Mouse (Mus musculus): Measurements from ENCODE around the gene Whamm. TPM values are rescaled to one million over a fixed set of nuclear protein-coding genes. Genes with fewer than 3 reads are reported as not detected.

The Whamm gene
- polyA plus RNA-seq, 1 experiment from 2014 or later, result 5.2 TPM

GRCm38 (mm10) chr7:81573821-81574220 lies 2.8 kb downstream of the Whamm start:
- no peak for ATAC-seq (ENCODE audit: insufficient read depth)
- Histone ChIP-seq H3K9ac (no peak overlapping the region), H3K36me3 (replicated peaks) (peaks cover 41% of the 10 kb centered on the region)

GRCm38 (mm10) chr7:81575606-81576005 lies 4.5 kb downstream of the Whamm start:
- H3K4me1 ChIP-seq (replicated peaks), result peaks cover 36% of the 10 kb centered on the region
- no peaks in the 10 kb centered on the region for H3K9me3 ChIP-seq (replicated peaks)
- no peak overlapping the region for H3K27ac ChIP-seq (replicated peaks)
- no peak overlapping the region for H3K4me3 ChIP-seq (replicated peaks)
- no peaks in the 10 kb centered on the region for H3K27me3 ChIP-seq
- H3K4me2 ChIP-seq, result no peak overlapping the region
- no peak overlapping the region for H3K9ac ChIP-seq
- ATAC-seq (ENCODE audit: insufficient read depth), result no peak
- 86% methylated on average over 10 of the region's 10 CpGs for WGBS (ENCODE audit: insufficient replicate concordance)
- H3K36me3 ChIP-seq (replicated peaks), result peaks cover 52% of the 10 kb centered on the region

More at GRCm38 (mm10) chr7:81573821-81574220, 2.8 kb downstream of the Whamm start:
- Histone ChIP-seq H3K27ac (replicated peaks) (peak overlapping the region; percentile 97), H3K4me1 (replicated peaks) (peaks cover 34% of the 10 kb centered on the region), H3K27me3 (no peaks in the 10 kb centered on the region), H3K9me3 (replicated peaks) (no peaks in the 10 kb centered on the region), H3K4me3 (replicated peaks) (no peak overlapping the region), H3K4me2 (peak overlapping the region; percentile 78; the same call in 1 of the 2 replicates)
- 89% methylated on average over 9 of the region's 9 CpGs for WGBS (ENCODE audit: insufficient replicate concordance)

GRCm38 (mm10) chr7:81577872-81578271 lies 6.8 kb downstream of the Whamm start:
- 81% methylated on average over 3 of the region's 3 CpGs for WGBS (ENCODE audit: insufficient replicate concordance)
- H3K4me1 ChIP-seq (replicated peaks), result peaks cover 24% of the 10 kb centered on the region
- H3K4me2 ChIP-seq, result no peak overlapping the region
- no peaks in the 10 kb centered on the region for H3K27me3 ChIP-seq
- H3K27ac ChIP-seq (replicated peaks), result no peak overlapping the region
- no peaks in the 10 kb centered on the region for H3K9me3 ChIP-seq (replicated peaks)
- H3K36me3 ChIP-seq (replicated peaks), result peaks cover 52% of the 10 kb centered on the region
- ATAC-seq (ENCODE audit: insufficient read depth), result no peak
- no peak overlapping the region for H3K9ac ChIP-seq
- no peak overlapping the region for H3K4me3 ChIP-seq (replicated peaks)

GRCm38 (mm10) chr7:81578413-81578812 lies 7.3 kb downstream of the Whamm start:
- peaks cover 54% of the 10 kb centered on the region for H3K36me3 ChIP-seq (replicated peaks)
- peaks cover 19% of the 10 kb centered on the region for H3K4me1 ChIP-seq (replicated peaks)
- WGBS (ENCODE audit: insufficient replicate concordance), result 79% methylated on average over 7 of the region's 7 CpGs
- no peak overlapping the region for H3K4me3 ChIP-seq (replicated peaks)
- ATAC-seq (ENCODE audit: insufficient read depth), result no peak
- H3K9me3 ChIP-seq (replicated peaks), result no peaks in the 10 kb centered on the region
- no peak overlapping the region for H3K9ac ChIP-seq
- no peak overlapping the region for H3K4me2 ChIP-seq
- H3K27me3 ChIP-seq, result no peaks in the 10 kb centered on the region
- no peak overlapping the region for H3K27ac ChIP-seq (replicated peaks)

GRCm38 (mm10) chr7:81579312-81579711 lies 8.2 kb downstream of the Whamm start:
- 85% methylated on average over 5 of the region's 5 CpGs for WGBS (ENCODE audit: insufficient replicate concordance)
- ATAC-seq (ENCODE audit: insufficient read depth), result no peak

DNA sequence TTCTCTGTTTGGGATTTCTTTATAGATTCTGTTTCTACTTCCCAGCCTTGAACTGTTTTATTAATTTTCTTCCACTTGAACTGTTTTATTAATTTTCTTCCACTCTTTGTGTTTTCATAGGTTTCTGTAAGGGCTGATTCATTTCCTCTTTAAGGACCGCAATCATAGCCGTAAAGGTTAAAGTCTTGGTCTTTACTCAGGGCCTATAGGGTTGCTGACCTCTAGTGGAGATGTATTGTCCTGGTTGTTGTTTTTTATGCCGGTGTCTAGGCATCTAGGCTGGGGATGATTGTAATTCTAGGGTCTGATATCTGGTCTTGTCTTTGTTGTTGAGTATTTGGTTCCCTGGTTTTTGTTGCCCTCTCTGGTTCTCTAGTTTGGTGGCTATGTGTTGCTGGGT lies 12.4 kb downstream of the Whamm start:
- Histone ChIP-seq H3K36me3 (replicated peaks) (peaks cover 61% of the 10 kb centered on the region), H3K4me2 (no peak overlapping the region), H3K9me3 (replicated peaks) (no peaks in the 10 kb centered on the region), H3K4me3 (replicated peaks) (no peak overlapping the region), H3K4me1 (replicated peaks) (peaks cover 11% of the 10 kb centered on the region), H3K9ac (no peak overlapping the region), H3K27ac (replicated peaks) (no peak overlapping the region), H3K27me3 (no peaks in the 10 kb centered on the region)
- WGBS (ENCODE audit: insufficient replicate concordance), result 71% methylated on average over 3 of the region's 3 CpGs
- ATAC-seq (ENCODE audit: insufficient read depth), result no peak

More at GRCm38 (mm10) chr7:81579312-81579711, 8.2 kb downstream of the Whamm start:
- H3K4me1 ChIP-seq (replicated peaks), result peaks cover 12% of the 10 kb centered on the region
- H3K4me3 ChIP-seq (replicated peaks), result no peak overlapping the region
- H3K27ac ChIP-seq (replicated peaks), result no peak overlapping the region
- H3K36me3 ChIP-seq (replicated peaks), result peaks cover 60% of the 10 kb centered on the region
- no peak overlapping the region for H3K9ac ChIP-seq
- no peak overlapping the region for H3K4me2 ChIP-seq
- H3K27me3 ChIP-seq, result no peaks in the 10 kb centered on the region
- H3K9me3 ChIP-seq (replicated peaks), result no peaks in the 10 kb centered on the region

DNA sequence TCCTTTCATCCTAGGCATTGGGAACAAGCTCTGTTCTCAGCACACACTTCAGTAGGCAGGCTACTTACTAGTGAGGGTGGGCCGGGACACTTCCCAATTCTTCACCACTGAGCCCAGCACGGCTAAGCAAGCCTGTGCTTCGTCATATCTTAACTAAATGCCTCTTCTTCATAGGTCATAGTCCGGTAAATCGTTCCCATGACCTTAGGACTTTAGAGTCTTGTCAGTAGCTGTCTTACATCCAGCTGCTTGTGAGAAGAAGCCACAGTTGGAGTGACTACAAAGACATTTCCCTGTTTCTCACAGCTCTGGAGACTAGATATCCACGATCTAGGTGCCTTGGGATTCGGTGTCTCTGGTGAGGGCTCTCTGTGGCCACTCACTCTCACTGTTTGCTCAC lies 14.3 kb downstream of the Whamm start:
- WGBS (ENCODE audit: insufficient replicate concordance), result 79% methylated on average over 7 of the region's 7 CpGs
- Histone ChIP-seq H3K4me1 (replicated peaks) (peaks cover 2% of the 10 kb centered on the region; the same call in 1 of the 2 replicates), H3K36me3 (replicated peaks) (peaks cover 63% of the 10 kb centered on the region), H3K9me3 (replicated peaks) (no peaks in the 10 kb centered on the region), H3K27ac (replicated peaks) (no peak overlapping the region), H3K4me2 (no peak overlapping the region), H3K4me3 (replicated peaks) (no peak overlapping the region), H3K9ac (no peak overlapping the region), H3K27me3 (no peaks in the 10 kb centered on the region)
- no peak for ATAC-seq (ENCODE audit: insufficient read depth)

GRCm38 (mm10) chr7:81587238-81587637 lies 16.2 kb downstream of the Whamm start:
- Histone ChIP-seq H3K4me1 (replicated peaks) (peaks cover 4% of the 10 kb centered on the region), H3K36me3 (replicated peaks) (peaks cover 81% of the 10 kb centered on the region), H3K4me3 (replicated peaks) (no peak overlapping the region), H3K4me2 (no peak overlapping the region), H3K27me3 (no peaks in the 10 kb centered on the region), H3K27ac (replicated peaks) (peak overlapping the region; percentile 55; the same call in 1 of the 2 replicates), H3K9ac (no peak overlapping the region), H3K9me3 (replicated peaks) (no peaks in the 10 kb centered on the region)
- 67% methylated on average over 4 of the region's 4 CpGs for WGBS (ENCODE audit: insufficient replicate concordance)
- peak; percentile 79 for ATAC-seq (ENCODE audit: insufficient read depth)

DNA sequence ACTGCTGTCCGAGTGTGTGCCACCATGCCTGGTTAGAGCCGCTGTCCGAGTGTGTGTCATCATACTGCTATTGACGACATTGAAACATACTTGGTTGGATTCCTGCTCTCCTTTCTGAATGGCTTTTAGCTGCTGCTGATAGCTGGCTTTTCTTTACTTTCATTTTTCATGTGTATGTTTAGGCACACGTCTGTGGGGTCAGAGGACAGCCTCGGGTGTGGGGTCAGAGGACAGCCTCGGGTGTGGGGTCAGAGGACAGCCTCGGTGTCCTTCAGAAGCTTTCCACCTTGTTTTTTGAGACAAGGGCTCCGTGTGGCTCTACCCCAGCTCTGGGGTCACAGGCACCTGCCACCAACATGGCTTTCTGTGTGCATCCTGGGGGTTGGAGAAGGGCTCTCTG lies 21.6 kb downstream of the Whamm start:
- Histone ChIP-seq H3K9me3 (replicated peaks) (no peaks in the 10 kb centered on the region), H3K27ac (replicated peaks) (no peak overlapping the region), H3K4me3 (replicated peaks) (no peak overlapping the region), H3K27me3 (no peaks in the 10 kb centered on the region), H3K9ac (no peak overlapping the region), H3K4me2 (no peak overlapping the region), H3K4me1 (replicated peaks) (peaks cover 9% of the 10 kb centered on the region), H3K36me3 (replicated peaks) (peaks cover 96% of the 10 kb centered on the region)
- ATAC-seq (ENCODE audit: insufficient read depth), result no peak
- WGBS (ENCODE audit: insufficient replicate concordance), result 70% methylated on average over 9 of the region's 9 CpGs

GRCm38 (mm10) chr7:81593387-81593786 lies 22.3 kb downstream of the Whamm start:
- no peak overlapping the region for H3K4me3 ChIP-seq (replicated peaks)
- H3K36me3 ChIP-seq (replicated peaks), result peaks cover 97% of the 10 kb centered on the region
- H3K9ac ChIP-seq, result no peak overlapping the region
- 80% methylated on average over 8 of the region's 8 CpGs for WGBS (ENCODE audit: insufficient replicate concordance)
- H3K4me2 ChIP-seq, result no peak overlapping the region
- peaks cover 9% of the 10 kb centered on the region; the same call in 1 of the 2 replicates for H3K4me1 ChIP-seq (replicated peaks)
- no peak overlapping the region for H3K27ac ChIP-seq (replicated peaks)
- H3K27me3 ChIP-seq, result no peaks in the 10 kb centered on the region
- no peak for ATAC-seq (ENCODE audit: insufficient read depth)
- H3K9me3 ChIP-seq (replicated peaks), result no peaks in the 10 kb centered on the region

- H3K9ac ChIP-seq, result no peak overlapping the region
- H3K27ac ChIP-seq (replicated peaks), result no peak overlapping the region
- 77% methylated on average over 5 of the region's 5 CpGs for WGBS (ENCODE audit: insufficient replicate concordance)
- H3K36me3 ChIP-seq (replicated peaks), result peaks cover 94% of the 10 kb centered on the region
- no peaks in the 10 kb centered on the region for H3K27me3 ChIP-seq
- no peak overlapping the region for H3K4me2 ChIP-seq
- no peak overlapping the region for H3K4me3 ChIP-seq (replicated peaks)
- H3K9me3 ChIP-seq (replicated peaks), result no peaks in the 10 kb centered on the region
- H3K4me1 ChIP-seq (replicated peaks), result peaks cover 9% of the 10 kb centered on the region; the same call in 1 of the 2 replicates
- no peak for ATAC-seq (ENCODE audit: insufficient read depth)
These were observed 24.0 kb downstream of the Whamm start for GRCm38 (mm10) chr7:81595056-81595455.

DNA sequence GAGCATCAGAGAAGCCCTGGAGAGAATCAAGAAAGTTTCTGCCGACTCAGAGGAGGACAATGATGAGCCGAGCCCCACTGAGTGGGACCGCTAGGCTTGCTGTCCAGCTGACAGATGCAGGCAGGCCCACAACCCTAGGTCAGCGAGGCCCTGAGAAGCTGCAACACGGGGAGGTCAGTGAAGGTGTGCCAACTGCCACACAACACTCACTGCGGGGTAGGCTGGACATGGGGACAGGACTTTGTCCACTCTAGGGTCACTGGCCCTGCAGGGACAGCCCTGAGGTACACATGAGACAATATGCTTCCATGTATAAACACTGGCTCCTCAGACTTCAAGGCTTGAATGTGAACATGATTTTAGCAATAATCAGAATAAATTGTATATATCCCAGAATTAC lies 25.0 kb downstream of the Whamm start:
- peaks cover 9% of the 10 kb centered on the region; the same call in 1 of the 2 replicates for H3K4me1 ChIP-seq (replicated peaks)
- ATAC-seq (ENCODE audit: insufficient read depth), result peak; percentile 41; the same call in 1 of the 2 replicates
- no peak overlapping the region for H3K4me3 ChIP-seq (replicated peaks)
- H3K27me3 ChIP-seq, result no peaks in the 10 kb centered on the region
- no peak overlapping the region for H3K4me2 ChIP-seq
- H3K9me3 ChIP-seq (replicated peaks), result no peaks in the 10 kb centered on the region
- peaks cover 85% of the 10 kb centered on the region for H3K36me3 ChIP-seq (replicated peaks)
- H3K27ac ChIP-seq (replicated peaks), result no peak overlapping the region
- WGBS (ENCODE audit: insufficient replicate concordance), result 83% methylated on average over 6 of the region's 6 CpGs
- H3K9ac ChIP-seq, result no peak overlapping the region
